Comparison of ENCODE assay signal across 24 mouse cellular contexts in the genomic region with DNA sequence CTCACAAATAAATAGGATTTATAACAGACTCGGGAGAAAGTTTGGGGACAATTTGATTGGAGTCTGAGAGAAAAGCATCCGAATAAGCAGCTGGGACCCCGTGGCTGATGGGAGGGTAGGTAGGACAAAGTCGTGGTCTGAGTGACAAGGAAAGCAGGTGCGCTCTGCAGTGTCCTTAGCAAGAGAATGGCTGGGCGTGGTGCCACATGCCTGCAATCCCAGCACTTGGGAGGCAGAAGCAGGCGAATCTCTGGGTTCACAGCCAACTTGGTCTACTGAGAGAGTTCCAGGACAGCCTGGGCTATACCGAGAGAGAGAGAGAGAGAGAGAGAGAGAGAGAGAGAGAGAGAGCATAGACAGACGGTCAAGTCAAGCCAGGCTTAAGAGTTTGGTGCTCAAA. TPM values are rescaled to one million over a fixed set of nuclear protein-coding genes. Genes with fewer than 3 reads are reported as not detected.
"Had no signal": no experiment of that assay in that cellular context is flagged by ENCODE, and none has a peak within 500 bp of the region (broad histone marks: within the 10 kb centered on the region; RNA-seq: fewer than 3 reads in every experiment).

No protein-coding gene starts in this region.

- DNase-seq: gastrocnemius, postnatal 14 days; gastrocnemius, postnatal 36 days; heart, adult 11 months; heart, adult 2 months; heart, postnatal 14 days; heart, postnatal 36 days; kidney, adult 11 months; kidney, adult 2 months; kidney, adult 9 months; kidney, postnatal 14 days; kidney, postnatal 36 days; layer of hippocampus, adult 9-11 months; layer of hippocampus, postnatal 36 days; liver; liver, embryonic 13.5 days had no signal

- H3K4me3 ChIP-seq: heart, adult 2 months; heart, embryonic 13.5 days; heart, embryonic 15.5 days; hindbrain, embryonic 13.5 days; hindbrain, embryonic 15.5 days; kidney, embryonic 15.5 days; limb, embryonic 10.5 days; limb, embryonic 12.5 days; liver, embryonic 13.5 days had no signal

- H3K27ac ChIP-seq: heart, adult 2 months; heart, embryonic 13.5 days; heart, embryonic 15.5 days; hindbrain, embryonic 13.5 days; hindbrain, embryonic 15.5 days; hindbrain, postnatal 0 days; kidney, embryonic 15.5 days; kidney, postnatal 0 days; limb, embryonic 10.5 days; limb, embryonic 12.5 days; liver, embryonic 13.5 days had no signal

RNA-seq across cellular contexts. Expression of a gene that starts 1.6 kb away (rescaled TPM):
- total RNA-seq: gastrocnemius, postnatal 36 days had no signal
